Mouse (Mus musculus): ENCODE measurements around the gene Glyatl3. TPM values are rescaled to one million over a fixed set of nuclear protein-coding genes. Genes with fewer than 3 reads are reported as not detected.
A peak's percentile ranks its signal among the peaks of the same experiment; 100 is the strongest.

The Glyatl3 gene
- polyA plus RNA-seq, 1 experiment: not detected

DNA sequence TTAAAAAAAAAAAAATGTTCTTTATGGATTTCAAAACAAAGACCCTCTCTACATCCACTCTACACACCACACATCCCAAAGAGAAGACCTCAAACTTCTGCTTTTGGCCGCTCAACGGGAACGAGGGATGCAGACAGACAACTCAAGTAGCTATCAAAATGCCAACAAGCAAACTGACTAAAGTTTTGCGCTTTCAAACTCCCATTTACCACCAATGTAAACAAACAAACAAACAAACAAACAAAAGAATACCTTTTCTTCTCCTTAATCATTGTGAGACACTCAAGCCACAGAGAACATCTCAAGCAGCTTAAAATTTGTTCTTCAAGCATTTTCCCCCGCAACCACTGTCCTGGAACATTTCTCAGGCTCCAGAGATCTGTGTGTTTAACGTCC is 34.6 kb downstream of the Glyatl3 start:
- Histone ChIP-seq H3K27me3 (ENCODE audit: control insufficient read depth, insufficient read depth, low read length) (no peaks in the 10 kb centered on the region), H3K36me3 (ENCODE audit: control insufficient read depth, insufficient read depth, low read length) (peaks cover 13% of the 10 kb centered on the region), H3K27ac (ENCODE audit: insufficient read depth, low read depth, low read length) (peak overlapping the region; percentile 90), H3K4me3 (ENCODE audit: low read depth, low read length) (peak overlapping the region; percentile 83), H3K4me1 (ENCODE audit: control insufficient read depth, insufficient read depth, insufficient read length, low read length) (peaks cover 5% of the 10 kb centered on the region; the same call in 1 of the 2 replicates)
- 5% methylated on average over 6 of the region's 6 CpGs for WGBS
- TF ChIP-seq CTCF (IDR thresholded peaks at IDR 0.05; ENCODE audit: extremely low read depth, insufficient read length, insufficient replicate concordance, low read depth, low read length): no peak
- TF ChIP-seq POLR2A (IDR thresholded peaks at IDR 0.05; ENCODE audit: low read depth, low read length): no peak

DNA sequence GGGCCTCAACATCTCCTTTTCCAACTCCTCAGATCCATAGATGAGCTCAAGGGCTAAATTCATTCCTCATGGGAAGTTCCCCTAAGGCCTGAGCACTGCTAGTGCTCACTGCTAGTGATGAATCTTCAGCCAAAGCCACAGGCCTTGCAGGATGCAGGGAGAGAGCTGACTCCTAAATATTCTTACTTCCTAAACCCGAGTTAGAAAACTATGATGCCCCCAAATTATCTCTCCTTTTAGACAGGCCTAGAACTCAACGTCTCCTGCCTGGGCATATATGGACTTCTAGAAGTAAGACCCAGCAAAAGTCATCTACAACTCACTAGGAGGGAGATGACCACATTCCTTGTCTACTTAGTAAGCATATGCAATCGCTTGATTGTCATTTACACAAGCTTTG is 36.4 kb downstream of the Glyatl3 start:
- Histone ChIP-seq H3K36me3 (ENCODE audit: control insufficient read depth, insufficient read depth, low read length) (peaks cover 13% of the 10 kb centered on the region), H3K27ac (ENCODE audit: insufficient read depth, low read depth, low read length) (peak overlapping the region; percentile 46; the same call in 1 of the 2 replicates), H3K4me3 (ENCODE audit: low read depth, low read length) (peak overlapping the region; percentile 40; the same call in 1 of the 2 replicates), H3K27me3 (ENCODE audit: control insufficient read depth, insufficient read depth, low read length) (no peaks in the 10 kb centered on the region), H3K4me1 (ENCODE audit: control insufficient read depth, insufficient read depth, insufficient read length, low read length) (peaks cover 8% of the 10 kb centered on the region; the same call in 1 of the 2 replicates)
- no peak for TF ChIP-seq POLR2A (IDR thresholded peaks at IDR 0.05; ENCODE audit: low read depth, low read length)
- TF ChIP-seq CTCF (IDR thresholded peaks at IDR 0.05; ENCODE audit: extremely low read depth, insufficient read length, insufficient replicate concordance, low read depth, low read length): no peak
- 16% methylated on average over 3 of the region's 3 CpGs for WGBS

GRCm38 (mm10) chr17:40875568-40875967 is 38.6 kb downstream of the Glyatl3 start:
- no peak overlapping the region for H3K4me3 ChIP-seq (ENCODE audit: low read depth, low read length)
- WGBS: 39% methylated on average over 1 of the region's 1 CpGs
- peaks cover 6% of the 10 kb centered on the region; the same call in 1 of the 2 replicates for H3K4me1 ChIP-seq (ENCODE audit: control insufficient read depth, insufficient read depth, insufficient read length, low read length)
- no peaks in the 10 kb centered on the region for H3K27me3 ChIP-seq (ENCODE audit: control insufficient read depth, insufficient read depth, low read length)
- peaks cover 13% of the 10 kb centered on the region for H3K36me3 ChIP-seq (ENCODE audit: control insufficient read depth, insufficient read depth, low read length)
- no peak for TF ChIP-seq POLR2A (IDR thresholded peaks at IDR 0.05; ENCODE audit: low read depth, low read length)
- no peak for TF ChIP-seq CTCF (IDR thresholded peaks at IDR 0.05; ENCODE audit: extremely low read depth, insufficient read length, insufficient replicate concordance, low read depth, low read length)
- no peak overlapping the region for H3K27ac ChIP-seq (ENCODE audit: insufficient read depth, low read depth, low read length)

GRCm38 (mm10) chr17:40874701-40875100 is 39.4 kb downstream of the Glyatl3 start:
- Histone ChIP-seq H3K4me3 (ENCODE audit: low read depth, low read length) (no peak overlapping the region), H3K36me3 (ENCODE audit: control insufficient read depth, insufficient read depth, low read length) (peaks cover 13% of the 10 kb centered on the region), H3K27ac (ENCODE audit: insufficient read depth, low read depth, low read length) (no peak overlapping the region; the same call in 1 of the 2 replicates), H3K27me3 (ENCODE audit: control insufficient read depth, insufficient read depth, low read length) (no peaks in the 10 kb centered on the region), H3K4me1 (ENCODE audit: control insufficient read depth, insufficient read depth, insufficient read length, low read length) (peaks cover 6% of the 10 kb centered on the region; the same call in 1 of the 2 replicates)
- WGBS: 71% methylated on average over 3 of the region's 3 CpGs
- TF ChIP-seq CTCF (IDR thresholded peaks at IDR 0.05; ENCODE audit: extremely low read depth, insufficient read length, insufficient replicate concordance, low read depth, low read length): no peak
- no peak for TF ChIP-seq POLR2A (IDR thresholded peaks at IDR 0.05; ENCODE audit: low read depth, low read length)

DNA sequence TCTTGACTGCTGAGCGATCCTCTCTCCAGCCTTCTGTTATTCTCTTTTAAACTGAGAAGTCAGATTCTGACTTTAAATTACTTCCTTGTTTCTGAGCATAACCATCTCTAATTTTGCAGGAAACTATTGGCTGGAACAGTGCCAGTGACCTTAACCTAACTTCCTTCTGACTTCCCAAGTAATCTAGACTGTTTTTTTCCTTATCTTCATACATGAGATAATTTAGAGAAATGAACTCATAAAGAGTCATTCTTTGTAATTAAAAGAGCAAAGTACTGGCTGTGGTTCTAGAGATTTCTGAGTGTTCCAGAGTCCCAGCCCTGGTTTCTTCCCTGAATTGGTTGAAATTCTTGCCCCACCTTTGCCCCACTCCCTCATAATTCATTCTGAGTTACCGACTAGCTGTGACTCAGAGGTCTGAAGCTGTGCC is 40.6 kb downstream of the Glyatl3 start:
- H3K27ac ChIP-seq (ENCODE audit: insufficient read depth, low read depth, low read length): peak overlapping the region; percentile 89
- WGBS: 6% methylated on average over 2 of the region's 2 CpGs
- no peaks in the 10 kb centered on the region for H3K27me3 ChIP-seq (ENCODE audit: control insufficient read depth, insufficient read depth, low read length)
- H3K4me1 ChIP-seq (ENCODE audit: control insufficient read depth, insufficient read depth, insufficient read length, low read length): peaks cover 8% of the 10 kb centered on the region; the same call in 1 of the 2 replicates
- no peak overlapping the region for H3K4me3 ChIP-seq (ENCODE audit: low read depth, low read length)
- TF ChIP-seq CTCF (IDR thresholded peaks at IDR 0.05; ENCODE audit: extremely low read depth, insufficient read length, insufficient replicate concordance, low read depth, low read length): no peak
- no peak for TF ChIP-seq POLR2A (IDR thresholded peaks at IDR 0.05; ENCODE audit: low read depth, low read length)
- peaks cover 13% of the 10 kb centered on the region for H3K36me3 ChIP-seq (ENCODE audit: control insufficient read depth, insufficient read depth, low read length)

GRCm38 (mm10) chr17:40872626-40873025 is 41.5 kb downstream of the Glyatl3 start:
- Histone ChIP-seq H3K4me3 (ENCODE audit: low read depth, low read length) (no peak overlapping the region), H3K36me3 (ENCODE audit: control insufficient read depth, insufficient read depth, low read length) (peaks cover 13% of the 10 kb centered on the region), H3K27me3 (ENCODE audit: control insufficient read depth, insufficient read depth, low read length) (no peaks in the 10 kb centered on the region), H3K27ac (ENCODE audit: insufficient read depth, low read depth, low read length) (no peak overlapping the region; the same call in 1 of the 2 replicates), H3K4me1 (ENCODE audit: control insufficient read depth, insufficient read depth, insufficient read length, low read length) (peaks cover 14% of the 10 kb centered on the region; the same call in 1 of the 2 replicates)
- 91% methylated on average over 6 of the region's 6 CpGs for WGBS
- TF ChIP-seq CTCF (IDR thresholded peaks at IDR 0.05; ENCODE audit: extremely low read depth, insufficient read length, insufficient replicate concordance, low read depth, low read length): no peak
- TF ChIP-seq POLR2A (IDR thresholded peaks at IDR 0.05; ENCODE audit: low read depth, low read length): no peak

DNA sequence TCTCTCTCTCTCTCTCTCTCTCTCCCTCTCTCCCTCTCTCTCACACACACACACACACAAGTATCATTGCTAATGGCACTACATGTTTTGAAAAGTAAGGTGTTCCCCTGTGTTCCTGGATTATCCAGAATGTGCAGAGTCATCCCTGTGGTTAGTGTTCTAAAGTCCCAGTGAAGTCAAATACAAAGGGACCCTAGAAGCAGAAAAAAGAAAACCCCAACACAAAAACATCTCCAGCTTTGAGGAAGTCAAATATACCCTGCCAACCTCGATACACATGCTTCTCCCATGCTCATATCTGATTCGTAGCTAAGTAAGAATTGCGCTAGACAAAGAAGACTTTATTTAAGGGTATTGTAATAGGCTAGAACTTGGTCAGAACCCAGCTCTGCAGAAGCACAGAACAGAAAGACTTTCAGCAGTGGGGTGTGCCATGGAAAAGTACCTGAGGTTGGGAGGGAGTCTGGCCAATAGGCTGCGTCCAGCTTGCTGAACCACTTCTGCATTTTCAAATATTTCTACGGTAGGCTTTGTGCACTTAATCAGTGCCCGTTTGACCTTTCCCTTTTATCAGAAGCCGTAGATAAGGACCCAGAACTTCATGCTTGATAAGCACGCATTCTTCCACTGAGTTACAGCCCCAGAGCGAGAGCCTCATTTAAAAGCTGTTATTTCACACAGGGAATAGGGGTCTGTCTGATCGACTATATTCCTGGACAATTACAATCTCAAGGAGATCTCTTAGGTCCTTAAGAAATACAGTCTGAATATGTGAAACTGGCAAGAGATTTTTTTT is 45.0 kb downstream of the Glyatl3 start:
- Histone ChIP-seq H3K27ac (ENCODE audit: insufficient read depth, low read depth, low read length) (peak overlapping the region; percentile 44; the same call in 1 of the 2 replicates), H3K4me1 (ENCODE audit: control insufficient read depth, insufficient read depth, insufficient read length, low read length) (peaks cover 17% of the 10 kb centered on the region; the same call in 1 of the 2 replicates), H3K27me3 (ENCODE audit: control insufficient read depth, insufficient read depth, low read length) (no peaks in the 10 kb centered on the region), H3K4me3 (ENCODE audit: low read depth, low read length) (no peak overlapping the region), H3K36me3 (ENCODE audit: control insufficient read depth, insufficient read depth, low read length) (no peaks in the 10 kb centered on the region)
- TF ChIP-seq CTCF (IDR thresholded peaks at IDR 0.05; ENCODE audit: extremely low read depth, insufficient read length, insufficient replicate concordance, low read depth, low read length) (no peak), POLR2A (IDR thresholded peaks at IDR 0.05; ENCODE audit: low read depth, low read length) (no peak)
- 12% methylated on average over 10 of the region's 10 CpGs for WGBS
